Mouse (Mus musculus) forebrain, embryonic 10.5 days (tissue): ENCODE measurements around the gene Itgb5. TPM values are rescaled to one million over a fixed set of nuclear protein-coding genes. Genes with fewer than 3 reads are reported as not detected.

Experiments
- DNase-seq: peaks from one replicate; pipeline ENCODE4 v3.0.0-alpha.2; 2017; ENCODE audit warnings: low spot score; ENCODE audit errors: extremely low spot score
- H3K27ac ChIP-seq: fragments of 300-500 bp; sonication (generic); 2 replicates; pipeline ENCODE4 v1.5.1; 2016; ENCODE audit warnings: mild to moderate bottlenecking
- H3K27me3 ChIP-seq: fragments of 300-500 bp; sonication (generic); 2 replicates; pipeline ENCODE4 v1.6.1; 2016; ENCODE audit warnings: mild to moderate bottlenecking; ENCODE audit not compliant: poor library complexity, severe bottlenecking
- H3K36me3 ChIP-seq: fragments of 300-500 bp; sonication (generic); replicated peaks from 2 replicates; pipeline ENCODE4 v1.6.1; 2016; ENCODE audit warnings: mild to moderate bottlenecking, moderate library complexity
- H3K4me1 ChIP-seq: fragments of 300-500 bp; sonication (generic); 2 replicates; pipeline ENCODE4 v1.6.1; 2016
- H3K4me3 ChIP-seq: fragments of 300-500 bp; sonication (generic); 2 replicates; pipeline ENCODE4 v1.5.1; 2016; ENCODE audit warnings: mild to moderate bottlenecking, moderate library complexity
- H3K9me3 ChIP-seq: fragments of 300-500 bp; sonication (generic); 2 replicates; pipeline ENCODE4 v1.6.1; 2016; ENCODE audit warnings: mild to moderate bottlenecking, moderate library complexity
- WGBS: fragments of 180-500 bp; shearing (Covaris S2); methylation state at CpG from one replicate; pipeline ENCODE4 v1.1.7; 2016; 5-methylcytosine and 5-hydroxymethylcytosine counted together
- polyA plus RNA-seq: library from polyadenylated mRNA; unstranded; fragments of >200 nt; fragmentation: Nextera tagmentation; extraction: Ambion mirVana; gene quantifications from 2 replicates; pipeline ENCODE4 v1.2.1, GENCODE M21; 2016

Itgb5 gene
- polyA plus RNA-seq, 1 experiment from 2014 or later: 10.6 TPM

- Histone ChIP-seq H3K4me1 (peaks cover 25% of the 10 kb centered on the region), H3K27me3 (no peaks in the 10 kb centered on the region), H3K36me3 (0 out of 2 replicates have a peak, but pooled peaks cover 6% of the 10 kb centered on the region), H3K9me3 (no peaks in the 10 kb centered on the region), H3K4me3 (no peak overlapping the region), H3K27ac (no peak overlapping the region)
- DNase-seq: no peak
- 77% methylated on average over 13 of the region's 13 CpGs for WGBS
These were observed 41.7 kb downstream of the Itgb5 start for GRCm38 (mm10) chr16:33870988-33871758.

- WGBS: 82% methylated on average over 14 of the region's 14 CpGs
- Histone ChIP-seq H3K27me3 (no peaks in the 10 kb centered on the region), H3K36me3 (0 out of 2 replicates have a peak, but pooled peaks cover 7% of the 10 kb centered on the region), H3K9me3 (no peaks in the 10 kb centered on the region), H3K27ac (peak overlapping the region; percentile 6; the same call in 1 of the 2 replicates), H3K4me3 (no peak overlapping the region), H3K4me1 (peaks cover 28% of the 10 kb centered on the region)
- DNase-seq: no peak
These were observed 42.5 kb downstream of the Itgb5 start for GRCm38 (mm10) chr16:33871865-33872443.

GRCm38 (mm10) chr16:33873282-33873681 is 43.8 kb downstream of the Itgb5 start:
- 0 out of 2 replicates have a peak, but pooled peaks cover 7% of the 10 kb centered on the region for H3K36me3 ChIP-seq
- H3K4me1 ChIP-seq: peaks cover 42% of the 10 kb centered on the region
- H3K4me3 ChIP-seq: no peak overlapping the region
- WGBS: 79% methylated on average over 7 of the region's 7 CpGs
- no peaks in the 10 kb centered on the region for H3K9me3 ChIP-seq
- H3K27ac ChIP-seq: no peak overlapping the region
- DNase-seq: no peak
- H3K27me3 ChIP-seq: no peaks in the 10 kb centered on the region

GRCm38 (mm10) chr16:33878041-33878783 is 48.7 kb downstream of the Itgb5 start:
- H3K4me3 ChIP-seq: no peak overlapping the region
- H3K9me3 ChIP-seq: no peaks in the 10 kb centered on the region
- peaks cover 38% of the 10 kb centered on the region for H3K4me1 ChIP-seq
- 83% methylated on average over 6 of the region's 6 CpGs for WGBS
- H3K27me3 ChIP-seq: no peaks in the 10 kb centered on the region
- H3K36me3 ChIP-seq: 0 out of 2 replicates have a peak, but pooled peaks cover 7% of the 10 kb centered on the region
- H3K27ac ChIP-seq: no peak overlapping the region
- no peak for DNase-seq

GRCm38 (mm10) chr16:33879031-33879430 is 49.6 kb downstream of the Itgb5 start:
- 75% methylated on average over 6 of the region's 6 CpGs for WGBS
- H3K36me3 ChIP-seq: 0 out of 2 replicates have a peak, but pooled peaks cover 7% of the 10 kb centered on the region
- H3K4me3 ChIP-seq: no peak overlapping the region
- H3K4me1 ChIP-seq: peaks cover 41% of the 10 kb centered on the region
- no peak for DNase-seq
- H3K9me3 ChIP-seq: no peaks in the 10 kb centered on the region
- no peaks in the 10 kb centered on the region for H3K27me3 ChIP-seq
- H3K27ac ChIP-seq: no peak overlapping the region

GRCm38 (mm10) chr16:33879556-33879955 is 50.1 kb downstream of the Itgb5 start:
- WGBS: 73% methylated on average over 4 of the region's 4 CpGs
- no peaks in the 10 kb centered on the region for H3K27me3 ChIP-seq
- peaks cover 44% of the 10 kb centered on the region for H3K4me1 ChIP-seq
- DNase-seq: no peak
- H3K36me3 ChIP-seq: 0 out of 2 replicates have a peak, but pooled peaks cover 7% of the 10 kb centered on the region
- H3K4me3 ChIP-seq: no peak overlapping the region
- H3K9me3 ChIP-seq: no peaks in the 10 kb centered on the region
- no peak overlapping the region for H3K27ac ChIP-seq

- peaks cover 44% of the 10 kb centered on the region for H3K4me1 ChIP-seq
- H3K27ac ChIP-seq: no peak overlapping the region
- no peaks in the 10 kb centered on the region for H3K27me3 ChIP-seq
- H3K36me3 ChIP-seq: 0 out of 2 replicates have a peak, but pooled peaks cover 5% of the 10 kb centered on the region
- H3K4me3 ChIP-seq: no peak overlapping the region
- DNase-seq: no peak
- 93% methylated on average over 4 of the region's 4 CpGs for WGBS
- no peaks in the 10 kb centered on the region for H3K9me3 ChIP-seq
These were observed 51.3 kb downstream of the Itgb5 start for GRCm38 (mm10) chr16:33880765-33881164.

- 85% methylated on average over 4 of the region's 4 CpGs for WGBS
- DNase-seq: no peak
- H3K27me3 ChIP-seq: no peaks in the 10 kb centered on the region
- H3K27ac ChIP-seq: peak overlapping the region; percentile 12
- H3K4me3 ChIP-seq: no peak overlapping the region
- no peaks in the 10 kb centered on the region for H3K36me3 ChIP-seq
- no peaks in the 10 kb centered on the region for H3K9me3 ChIP-seq
- peaks cover 47% of the 10 kb centered on the region for H3K4me1 ChIP-seq
These were observed 53.1 kb downstream of the Itgb5 start for GRCm38 (mm10) chr16:33882540-33882939.

- Histone ChIP-seq H3K27me3 (no peaks in the 10 kb centered on the region), H3K27ac (peak overlapping the region; percentile 12), H3K4me1 (peaks cover 39% of the 10 kb centered on the region), H3K36me3 (no peaks in the 10 kb centered on the region), H3K4me3 (no peak overlapping the region), H3K9me3 (no peaks in the 10 kb centered on the region)
- 52% methylated on average over 16 of the region's 16 CpGs for WGBS
- peak; percentile 21 for DNase-seq
These were observed 53.8 kb downstream of the Itgb5 start for GRCm38 (mm10) chr16:33883046-33883975.

GRCm38 (mm10) chr16:33884201-33884600 is 54.7 kb downstream of the Itgb5 start:
- Histone ChIP-seq H3K4me3 (no peak overlapping the region), H3K36me3 (no peaks in the 10 kb centered on the region), H3K27me3 (no peaks in the 10 kb centered on the region), H3K4me1 (peaks cover 34% of the 10 kb centered on the region), H3K9me3 (no peaks in the 10 kb centered on the region), H3K27ac (peak overlapping the region; percentile 12)
- WGBS: 86% methylated on average over 5 of the region's 5 CpGs
- DNase-seq: no peak

- no peaks in the 10 kb centered on the region for H3K36me3 ChIP-seq
- peaks cover 36% of the 10 kb centered on the region for H3K4me1 ChIP-seq
- no peak overlapping the region for H3K4me3 ChIP-seq
- no peaks in the 10 kb centered on the region for H3K27me3 ChIP-seq
- no peaks in the 10 kb centered on the region for H3K9me3 ChIP-seq
- DNase-seq: no peak
- WGBS: 85% methylated on average over 11 of the region's 11 CpGs
- no peak overlapping the region for H3K27ac ChIP-seq
These were observed 55.6 kb downstream of the Itgb5 start for GRCm38 (mm10) chr16:33885021-33885471.
